Mouse (Mus musculus) cerebellum, postnatal 25 days (tissue): Measurements from ENCODE around the gene Prom2.
A peak's percentile ranks its signal among the peaks of the same experiment; 100 is the strongest.

Experiments
- DNase-seq, 2 experiments: peaks; one replicate each; pipeline ENCODE4 v3.0.0; 2021; ENCODE audit warnings: mixed read lengths in 2 of 2

Prom2 gene

GRCm38 (mm10) chr2:127483001-127483400 lies 58.3 kb downstream of the Prom2 start:
- DNase-seq: peak; percentile 41 to 63

- peak; percentile 45 to 69 for DNase-seq
These were observed 58.7 kb downstream of the Prom2 start for GRCm38 (mm10) chr2:127482533-127482911.

DNA sequence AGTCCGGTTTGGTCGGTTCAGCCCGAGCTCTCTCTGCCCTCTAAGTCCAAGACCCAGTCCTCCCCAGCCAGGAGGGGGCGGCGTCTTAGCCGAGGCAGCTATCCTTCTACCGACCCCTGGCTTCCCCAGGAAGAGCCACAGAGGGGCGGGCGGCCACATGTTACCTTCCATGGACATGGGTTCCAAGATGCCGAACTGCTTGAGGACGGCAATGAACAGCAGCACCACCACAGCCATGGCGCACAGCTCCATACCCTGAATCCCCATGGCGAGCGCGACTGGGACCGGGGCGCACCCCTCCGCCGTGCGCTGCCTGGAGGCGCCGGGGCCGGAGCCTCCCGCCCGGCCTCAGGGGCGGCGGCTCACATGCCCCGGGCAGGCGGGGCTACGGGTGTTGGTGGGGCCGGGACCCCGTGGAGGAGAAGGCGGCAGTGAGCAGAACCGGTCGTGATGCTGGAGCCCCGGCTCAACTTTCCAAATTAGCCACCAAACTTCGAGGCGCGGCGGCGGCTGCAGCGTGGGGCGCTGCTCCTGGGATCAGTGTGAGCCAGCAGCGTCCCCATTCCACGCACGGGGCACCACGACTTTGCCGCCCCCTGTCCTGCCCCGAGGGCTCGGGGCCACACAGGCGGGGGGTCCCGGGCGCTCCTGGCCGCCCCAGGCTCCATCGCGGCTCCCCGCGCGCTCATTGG lies 59.3 kb downstream of the Prom2 start:
- peak in 1 of 2 experiments; percentile 25 for DNase-seq

DNA sequence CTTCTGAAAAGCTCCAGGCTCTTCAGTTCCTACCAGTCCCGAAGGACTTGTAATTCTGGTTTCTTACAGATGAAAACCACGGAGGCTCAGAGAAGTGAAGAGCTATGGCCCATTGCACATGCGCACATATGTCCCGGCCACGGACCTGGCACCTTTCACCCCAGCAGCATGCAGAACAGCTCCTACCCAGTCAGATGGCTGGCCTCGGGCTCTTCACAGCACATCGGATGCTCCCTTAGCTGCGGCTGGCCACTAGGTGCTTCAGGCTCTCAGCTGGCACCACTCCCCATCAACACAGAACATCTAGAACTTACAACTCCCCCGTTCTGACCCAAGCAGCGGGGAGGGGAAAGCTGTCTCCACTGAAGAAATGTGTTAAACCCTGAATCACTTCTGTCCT lies 61.5 kb downstream of the Prom2 start:
- DNase-seq: peak; percentile 29 to 47

- DNase-seq: no peak
These were observed 62.1 kb downstream of the Prom2 start for GRCm38 (mm10) chr2:127479210-127479609.
